Mouse (Mus musculus): ENCODE results near the gene Inpp5e.

DNA sequence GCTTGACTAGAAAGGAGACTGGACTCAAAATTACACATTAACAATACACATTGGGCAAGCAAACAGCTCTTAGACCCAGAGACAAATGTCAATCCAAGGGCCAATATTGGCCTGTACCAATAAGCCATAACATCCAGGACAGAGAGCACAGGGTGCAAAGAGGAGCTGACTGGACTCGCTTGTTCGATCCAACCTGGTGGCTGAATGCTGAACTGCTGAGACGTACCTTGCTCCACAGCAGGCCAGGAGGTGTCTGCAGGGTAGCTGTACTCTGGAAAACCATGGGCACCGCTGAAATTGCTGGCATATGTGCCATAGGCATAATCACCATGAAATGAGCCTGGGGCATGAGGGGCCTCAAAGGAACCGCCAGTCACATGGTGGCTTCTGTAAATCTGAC lies 20.8 kb upstream of the Inpp5e start:
- TF ChIP-seq CTCF (IDR thresholded peaks at IDR 0.05; ENCODE audit: borderline replicate concordance, insufficient read depth, low read length) (no peak), POLR2A (IDR thresholded peaks at IDR 0.05; ENCODE audit: low read depth, low read length) (no peak)

Data from embryonic fibroblast, embryonic 13.5 days (primary cell).